ENCODE assay signal across 13 mouse cellular contexts in the genomic region with DNA sequence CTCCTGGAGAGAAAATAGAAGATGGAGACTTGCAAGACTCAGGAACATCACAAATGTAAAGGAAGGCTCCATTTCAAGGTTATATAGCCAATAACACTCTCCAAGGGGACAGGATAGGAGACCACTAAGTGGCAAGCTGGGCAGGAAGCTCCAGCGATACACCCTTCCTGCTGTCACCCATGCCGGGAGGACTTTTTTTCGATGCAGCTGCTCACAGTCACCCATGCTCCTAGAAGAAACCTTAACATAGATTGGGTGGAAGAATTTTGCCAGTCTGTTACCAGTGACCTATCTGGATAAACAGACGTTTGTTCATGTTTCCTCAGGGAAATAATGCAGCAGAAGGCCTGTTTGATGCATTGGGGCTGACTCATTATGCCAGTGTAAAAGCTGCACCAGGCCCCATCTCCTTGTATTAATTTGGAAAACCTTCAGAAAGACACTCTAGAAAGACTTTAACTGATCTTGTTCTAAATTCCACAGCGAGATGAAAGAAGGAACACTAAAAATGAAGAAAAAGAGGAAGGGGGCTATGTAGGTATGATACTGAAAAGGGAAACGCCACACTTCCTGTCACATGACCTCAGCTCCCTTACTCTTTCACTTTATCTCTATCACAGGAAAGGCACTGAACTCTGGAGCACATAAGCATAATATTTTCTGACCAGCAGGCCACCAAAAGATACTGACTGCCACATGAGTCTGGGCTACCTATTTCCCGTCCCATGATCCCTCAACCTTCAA.
A peak's percentile ranks its signal among the peaks of the same experiment; 100 is the strongest.
DNase-seq lines count a peak whose midpoint lies in the region; ATAC-seq and TF ChIP-seq lines count a peak whose summit lies in the region.
"Had no signal": no experiment of that assay in that cellular context is flagged by ENCODE, and none has a peak within 500 bp of the region (broad histone marks: within the 10 kb centered on the region; RNA-seq: fewer than 3 reads in every experiment).

No protein-coding gene starts in this region.

- H3K4me3 ChIP-seq in heart, postnatal 0 days (ENCODE audit: low read depth, low read length): no peak overlapping the region
- no peak overlapping the region for H3K4me3 ChIP-seq in heart, embryonic 10.5 days
- H3K4me3 ChIP-seq in myocyte: no peak overlapping the region
- H3K4me3 ChIP-seq in forebrain, embryonic 10.5 days: no peak overlapping the region
- H3K4me3 ChIP-seq: embryonic facial prominence, embryonic 10.5 days; forebrain, embryonic 12.5 days; limb, embryonic 13.5 days; midbrain, embryonic 12.5 days had no signal

- TF ChIP-seq CTCF in heart, postnatal 0 days (IDR thresholded peaks at IDR 0.05; ENCODE audit: low read depth): no peak

- no peak overlapping the region for H3K4me2 ChIP-seq in heart, postnatal 0 days (ENCODE audit: low read depth, low read length)
- no peak overlapping the region for H3K4me2 ChIP-seq in myocyte (ENCODE audit: low read depth)
- H3K4me2 ChIP-seq: forebrain, embryonic 12.5 days; limb, embryonic 13.5 days; midbrain, embryonic 12.5 days had no signal

- peak; percentile 17 for DNase-seq in heart, postnatal 0 days (ENCODE audit: low spot score)
- no peak for DNase-seq in heart, embryonic 10.5 days (ENCODE audit: low spot score)
- peak; percentile 80 for DNase-seq in CD4-positive, CD25-positive, alpha-beta regulatory T cell, adult 2 months (ENCODE audit: low read depth, low spot score)
- DNase-seq in induced T-regulatory cell, adult 2 months (ENCODE audit: low read depth): peak; percentile 90
- DNase-seq in retina, postnatal 1 day: no peak
- no peak for DNase-seq in testis, postnatal 14 days (ENCODE audit: low spot score)
- no peak for DNase-seq in forebrain, embryonic 10.5 days (ENCODE audit: extremely low spot score, low spot score)
- DNase-seq: kidney, adult 11 months had no signal

- TF ChIP-seq POLR2A in myocyte (IDR thresholded peaks at IDR 0.05; ENCODE audit: insufficient read length, low read depth): no peak

- 64% methylated on average over 7 of the region's 7 CpGs for WGBS in heart, postnatal 0 days
- WGBS in heart, embryonic 10.5 days: 68% methylated on average over 7 of the region's 7 CpGs
- 92% methylated on average over 7 of the region's 7 CpGs for WGBS in forebrain, embryonic 10.5 days

- H3K27ac ChIP-seq in heart, postnatal 0 days (ENCODE audit: low read depth): peak overlapping the region; percentile 34; the same call in 1 of the 2 replicates
- no peak overlapping the region; the same call in 1 of the 2 replicates for H3K27ac ChIP-seq in heart, embryonic 10.5 days
- no peak overlapping the region for H3K27ac ChIP-seq in forebrain, embryonic 10.5 days
- H3K27ac ChIP-seq: embryonic facial prominence, embryonic 10.5 days; forebrain, embryonic 12.5 days; limb, embryonic 13.5 days; midbrain, embryonic 12.5 days had no signal

- ATAC-seq in heart, postnatal 0 days (ENCODE audit: insufficient read depth, low read depth): no peak

- no peak for TF ChIP-seq EP300 in heart, postnatal 0 days (IDR thresholded peaks at IDR 0.05; ENCODE audit: low read depth)

- H3K4me1 ChIP-seq in heart, postnatal 0 days (ENCODE audit: control insufficient read depth, insufficient read depth): 0 out of 2 replicates have a peak, but pooled peaks cover 5% of the 10 kb centered on the region
- H3K4me1 ChIP-seq in heart, embryonic 10.5 days: peaks cover 12% of the 10 kb centered on the region; the same call in 1 of the 2 replicates
- peaks cover 13% of the 10 kb centered on the region for H3K4me1 ChIP-seq in forebrain, embryonic 10.5 days

- H3ac ChIP-seq in myocyte (ENCODE audit: control insufficient read depth, insufficient read length): no peak overlapping the region

- H3K27me3 ChIP-seq in heart, postnatal 0 days (ENCODE audit: control insufficient read depth, insufficient read depth, low read length): no peaks in the 10 kb centered on the region
- H3K27me3 ChIP-seq in heart, embryonic 10.5 days (ENCODE audit: insufficient read depth, poor library complexity, severe bottlenecking): no peaks in the 10 kb centered on the region
- H3K27me3 ChIP-seq in myocyte (ENCODE audit: control insufficient read depth, insufficient read depth, insufficient read length): no peaks in the 10 kb centered on the region
- H3K27me3 ChIP-seq in forebrain, embryonic 10.5 days (ENCODE audit: poor library complexity, severe bottlenecking): no peaks in the 10 kb centered on the region
- H3K27me3 ChIP-seq: forebrain, embryonic 12.5 days; limb, embryonic 13.5 days; midbrain, embryonic 12.5 days had no signal

- no peaks in the 10 kb centered on the region for H3K36me3 ChIP-seq in heart, postnatal 0 days (replicated peaks; ENCODE audit: control insufficient read depth, insufficient read depth, low read length)
- H3K36me3 ChIP-seq in heart, embryonic 10.5 days: no peaks in the 10 kb centered on the region
- H3K36me3 ChIP-seq in myocyte (ENCODE audit: control insufficient read depth, insufficient read depth): peaks cover 22% of the 10 kb centered on the region
- no peaks in the 10 kb centered on the region; the same call in 1 of the 2 replicates for H3K36me3 ChIP-seq in forebrain, embryonic 10.5 days (replicated peaks)
- H3K36me3 ChIP-seq: embryonic facial prominence, embryonic 10.5 days; forebrain, embryonic 12.5 days; limb, embryonic 13.5 days had no signal

- H3K9ac ChIP-seq in heart, postnatal 0 days (replicated peaks; ENCODE audit: low read depth, low read length): no peak overlapping the region
- H3K9ac ChIP-seq: forebrain, embryonic 12.5 days; limb, embryonic 13.5 days; midbrain, embryonic 12.5 days had no signal

- no peaks in the 10 kb centered on the region for H3K79me2 ChIP-seq in myocyte (ENCODE audit: control insufficient read depth, insufficient read depth)

- H3K9me3 ChIP-seq in heart, postnatal 0 days (replicated peaks; ENCODE audit: control insufficient read depth, low read length): no peaks in the 10 kb centered on the region
- no peaks in the 10 kb centered on the region for H3K9me3 ChIP-seq in heart, embryonic 10.5 days
- no peaks in the 10 kb centered on the region for H3K9me3 ChIP-seq in forebrain, embryonic 10.5 days
- H3K9me3 ChIP-seq: embryonic facial prominence, embryonic 10.5 days; forebrain, embryonic 12.5 days; limb, embryonic 13.5 days; midbrain, embryonic 12.5 days had no signal

TF ChIP-seq in myocyte, 11 proteins besides CTCF, POLR2A, EP300 and RAD21:
- TF ChIP-seq USF1 (IDR thresholded peaks at IDR 0.05; ENCODE audit: low read depth) (peak; percentile 7), SRF (IDR thresholded peaks at IDR 0.05; ENCODE audit: control insufficient read depth, insufficient read length, low read depth) (no peak)
TF ChIP-seq in myocyte: peak in this region for 1.

Comparison
In these comparisons a context has a peak if more than half of its experiments do, and no peak if none do; other contexts are left out.
1. DNase-seq: peak in heart, postnatal 0 days (single experiment), CD4-positive, CD25-positive, alpha-beta regulatory T cell, adult 2 months (single experiment) and induced T-regulatory cell, adult 2 months (single experiment); none in heart, embryonic 10.5 days (single experiment), retina, postnatal 1 day (single experiment), testis, postnatal 14 days (single experiment) and forebrain, embryonic 10.5 days (single experiment).